Mouse (Mus musculus): ENCODE measurements at regions not wholly inside any gene's neighbourhood (a gene's known extent, or its start where the extent isn't known, plus 50 kb on each side); places are given as distances from the start of the nearest gene placed in this dataset.

- H3K4me3 ChIP-seq (ENCODE audit: control insufficient read depth in 1 of 2, insufficient read depth in 1 of 2, low read depth in 2 of 2, low read length in 2 of 2): no peak overlapping the region
These were observed 452.9 kb upstream of the Frg1 start for GRCm38 (mm10) chr8:41869681-41870356.

DNA sequence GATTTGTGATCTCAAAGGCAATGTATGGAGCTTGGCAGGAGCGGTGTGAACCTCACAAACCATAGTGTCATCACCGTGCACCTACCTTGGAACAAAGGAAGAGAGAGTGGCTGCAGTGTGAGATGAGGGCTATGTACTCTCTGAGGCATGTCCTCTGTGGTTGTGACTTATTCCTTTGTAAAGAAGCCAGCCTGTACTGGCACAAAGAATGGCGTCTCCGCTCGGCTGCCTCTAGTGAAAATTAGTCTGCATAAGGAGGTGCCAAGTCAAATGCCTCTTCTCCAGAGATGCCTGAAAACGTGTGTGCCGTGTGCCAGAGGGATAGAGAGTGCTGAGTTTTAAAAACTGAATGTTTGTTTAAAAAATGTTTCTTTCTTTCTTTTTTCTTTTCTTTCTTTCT lies 444.0 kb upstream of the Frg1 start:
- H3K4me3 ChIP-seq (ENCODE audit: control insufficient read depth in 1 of 2, insufficient read depth in 1 of 2, low read depth in 2 of 2, low read length in 2 of 2): no peak overlapping the region
- H3K9ac ChIP-seq (ENCODE audit: control insufficient read depth, low read depth, low read length, poor library complexity, severe bottlenecking): no peak overlapping the region
- no peaks in the 10 kb centered on the region for H3K4me1 ChIP-seq (ENCODE audit: control insufficient read depth in 1 of 2, insufficient read depth in 2 of 2, low read length in 2 of 2)
- DNase-seq (ENCODE audit: low read depth, low spot score): no peak
- H3K27ac ChIP-seq (ENCODE audit: control insufficient read depth, low read depth, low read length): no peak overlapping the region
- H3K79me2 ChIP-seq (ENCODE audit: control insufficient read depth, insufficient read depth, low read length, poor library complexity): no peaks in the 10 kb centered on the region
- no peaks in the 10 kb centered on the region for H3K9me3 ChIP-seq (replicated peaks; ENCODE audit: insufficient read depth, low read length)
- no peaks in the 10 kb centered on the region for H3K36me3 ChIP-seq (ENCODE audit: control insufficient read depth in 1 of 2, insufficient read depth in 2 of 2, low read length in 2 of 2)
- TF ChIP-seq TBP (IDR thresholded peaks at IDR 0.05; ENCODE audit: low read depth, low read length) (no peak), GABPA (IDR thresholded peaks at IDR 0.05; ENCODE audit: low read depth, low read length) (no peak), KAT2A (conservative IDR thresholded peaks at IDR 0.05; ENCODE audit: low read depth, low read length) (no peak), MAX (IDR thresholded peaks at IDR 0.05; ENCODE audit: low read length) (no peak), NELFE (IDR thresholded peaks at IDR 0.05; ENCODE audit: low read depth, low read length) (no peak), ELF1 (IDR thresholded peaks at IDR 0.05; ENCODE audit: low read depth, low read length) (no peak), POLR2A (IDR thresholded peaks at IDR 0.05; ENCODE audit: control insufficient read depth in 1 of 2, insufficient read depth in 1 of 2, low read depth in 1 of 2, low read length in 2 of 2, poor library complexity in 1 of 2) (no peak), UBTF (IDR thresholded peaks at IDR 0.05; ENCODE audit: borderline replicate concordance, insufficient read depth, low read depth, low read length) (no peak), E2F4 (IDR thresholded peaks at IDR 0.05; ENCODE audit: borderline replicate concordance, low read depth, low read length) (no peak), USF2 (IDR thresholded peaks at IDR 0.05; ENCODE audit: borderline replicate concordance in 1 of 2, insufficient read depth in 1 of 2, low read depth in 1 of 2, low read length in 2 of 2) (no peak), MEF2A (IDR thresholded peaks at IDR 0.05; ENCODE audit: extremely low read depth, insufficient replicate concordance, low read depth, low read length, poor library complexity, severe bottlenecking) (no peak), ZC3H11A (IDR thresholded peaks at IDR 0.05; ENCODE audit: low read depth, low read length) (no peak), EP300 (IDR thresholded peaks at IDR 0.05; ENCODE audit: low read depth in 1 of 2, low read length in 2 of 2) (no peak), SIN3A (IDR thresholded peaks at IDR 0.05; ENCODE audit: low read length) (no peak), GATA1 (IDR thresholded peaks at IDR 0.05; ENCODE audit: low read depth, low read length) (no peak), MXI1 (IDR thresholded peaks at IDR 0.05; ENCODE audit: low read depth, low read length) (no peak), TCF12 (IDR thresholded peaks at IDR 0.05; ENCODE audit: low read depth, low read length) (no peak), ETS1 (IDR thresholded peaks at IDR 0.05; ENCODE audit: low read depth, low read length) (no peak)
- H3K27me3 ChIP-seq (ENCODE audit: control insufficient read depth in 1 of 2, insufficient read depth in 2 of 2, low read length in 2 of 2): no peaks in the 10 kb centered on the region

More at GRCm38 (mm10) chr8:41869681-41870356, 452.9 kb upstream of the Frg1 start:
- Histone ChIP-seq H3K79me2 (ENCODE audit: control insufficient read depth, insufficient read depth, low read length, poor library complexity) (no peaks in the 10 kb centered on the region), H3K27me3 (ENCODE audit: control insufficient read depth in 1 of 2, insufficient read depth in 2 of 2, low read length in 2 of 2) (no peaks in the 10 kb centered on the region), H3K9me3 (replicated peaks; ENCODE audit: insufficient read depth, low read length) (no peaks in the 10 kb centered on the region), H3K27ac (ENCODE audit: control insufficient read depth, low read depth, low read length) (no peak overlapping the region), H3K9ac (ENCODE audit: control insufficient read depth, low read depth, low read length, poor library complexity, severe bottlenecking) (no peak overlapping the region), H3K4me1 (ENCODE audit: control insufficient read depth in 1 of 2, insufficient read depth in 2 of 2, low read length in 2 of 2) (no peaks in the 10 kb centered on the region), H3K36me3 (ENCODE audit: control insufficient read depth in 1 of 2, insufficient read depth in 2 of 2, low read length in 2 of 2) (no peaks in the 10 kb centered on the region)
- no peak for TF ChIP-seq ZMIZ1 (IDR thresholded peaks at IDR 0.05; ENCODE audit: low read depth, low read length)
- TF ChIP-seq RCOR1 (IDR thresholded peaks at IDR 0.05; ENCODE audit: low read depth, low read length): no peak
- no peak for TF ChIP-seq TAL1 (IDR thresholded peaks at IDR 0.05; ENCODE audit: low read length)
- TF ChIP-seq RAD21 (IDR thresholded peaks at IDR 0.05; ENCODE audit: low read depth, low read length): no peak
- TF ChIP-seq MEF2A (IDR thresholded peaks at IDR 0.05; ENCODE audit: extremely low read depth, insufficient replicate concordance, low read depth, low read length, poor library complexity, severe bottlenecking): no peak
- TF ChIP-seq UBTF (IDR thresholded peaks at IDR 0.05; ENCODE audit: borderline replicate concordance, insufficient read depth, low read depth, low read length): no peak
- no peak for TF ChIP-seq GATA1 (IDR thresholded peaks at IDR 0.05; ENCODE audit: low read depth, low read length)
- TF ChIP-seq POLR2A (IDR thresholded peaks at IDR 0.05; ENCODE audit: control insufficient read depth in 1 of 2, insufficient read depth in 1 of 2, low read depth in 1 of 2, low read length in 2 of 2, poor library complexity in 1 of 2): no peak
- TF ChIP-seq SIN3A (IDR thresholded peaks at IDR 0.05; ENCODE audit: low read length): no peak
- no peak for TF ChIP-seq TCF12 (IDR thresholded peaks at IDR 0.05; ENCODE audit: low read depth, low read length)
- no peak for TF ChIP-seq BHLHE40 (IDR thresholded peaks at IDR 0.05; ENCODE audit: borderline replicate concordance, low read depth, low read length)
- no peak for TF ChIP-seq ZNF384 (IDR thresholded peaks at IDR 0.05; ENCODE audit: low read depth, low read length)
- no peak for TF ChIP-seq CTCF (IDR thresholded peaks at IDR 0.05 in 2 of 3, conservative IDR thresholded peaks at IDR 0.05 in 1 of 3; ENCODE audit: control insufficient read depth in 1 of 3, insufficient read depth in 1 of 3, low read depth in 2 of 3, low read length in 3 of 3, poor library complexity in 1 of 3, severe bottlenecking in 1 of 3)
- TF ChIP-seq CHD1 (IDR thresholded peaks at IDR 0.05; ENCODE audit: low read depth, low read length): no peak
- TF ChIP-seq USF2 (IDR thresholded peaks at IDR 0.05; ENCODE audit: borderline replicate concordance in 1 of 2, insufficient read depth in 1 of 2, low read depth in 1 of 2, low read length in 2 of 2): no peak
- no peak for TF ChIP-seq E2F4 (IDR thresholded peaks at IDR 0.05; ENCODE audit: borderline replicate concordance, low read depth, low read length)
- no peak for TF ChIP-seq EP300 (IDR thresholded peaks at IDR 0.05; ENCODE audit: low read depth in 1 of 2, low read length in 2 of 2)
- TF ChIP-seq ZC3H11A (IDR thresholded peaks at IDR 0.05; ENCODE audit: low read depth, low read length): no peak
- TF ChIP-seq NRF1 (IDR thresholded peaks at IDR 0.05; ENCODE audit: insufficient read depth, low read depth, low read length, poor library complexity, severe bottlenecking): no peak
- TF ChIP-seq ETS1 (IDR thresholded peaks at IDR 0.05; ENCODE audit: low read depth, low read length): no peak
- no peak for DNase-seq (ENCODE audit: low read depth, low spot score)
